Mouse (Mus musculus): ENCODE data around the gene Cds1.

Gene Cds1

DNA sequence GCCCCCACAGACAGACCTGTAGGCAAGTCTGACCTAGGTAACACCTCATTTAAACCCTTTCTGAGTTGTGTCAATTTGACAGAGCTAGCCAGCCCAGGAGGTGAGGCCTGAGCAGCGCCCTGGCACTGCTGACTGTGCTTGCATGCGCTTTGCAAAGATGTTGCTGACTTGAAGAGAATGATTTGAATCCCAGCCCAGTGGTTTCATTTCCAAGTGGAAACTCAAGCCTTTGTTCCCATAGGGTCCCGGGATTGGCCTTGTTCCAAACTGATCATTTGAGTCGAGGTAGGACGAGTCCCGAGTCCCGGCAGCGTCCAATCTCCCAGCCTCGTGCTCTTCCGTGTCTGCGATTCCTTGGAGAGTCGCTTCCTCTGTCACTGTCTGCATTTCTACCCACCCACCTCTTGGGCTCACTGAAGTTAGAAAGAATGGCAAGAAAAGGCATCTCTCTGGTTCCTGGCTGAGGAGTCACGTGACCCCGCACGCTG, 14.5 kb downstream of the Cds1 start:
- DNase-seq = no peak

DNA sequence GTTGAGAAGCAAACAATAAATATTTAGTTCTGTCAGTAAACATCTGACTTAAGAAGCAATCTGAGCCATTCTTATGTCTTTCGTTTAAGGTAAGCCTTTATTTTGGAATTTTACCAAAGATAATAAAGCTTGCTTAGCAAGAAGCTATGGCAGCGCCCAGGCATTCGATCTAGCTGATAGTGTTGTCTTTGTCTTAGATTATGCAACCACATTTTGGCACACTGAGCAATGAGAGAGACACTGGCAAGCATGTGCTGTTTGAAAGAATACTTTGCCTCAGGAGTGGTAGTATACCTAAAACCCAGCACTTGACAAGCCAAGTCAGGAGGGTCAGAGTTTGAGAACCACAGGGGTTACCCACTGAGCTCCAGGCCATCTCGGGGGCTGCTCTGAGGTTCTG, 16.0 kb downstream of the Cds1 start:
- no peak for DNase-seq

DNA sequence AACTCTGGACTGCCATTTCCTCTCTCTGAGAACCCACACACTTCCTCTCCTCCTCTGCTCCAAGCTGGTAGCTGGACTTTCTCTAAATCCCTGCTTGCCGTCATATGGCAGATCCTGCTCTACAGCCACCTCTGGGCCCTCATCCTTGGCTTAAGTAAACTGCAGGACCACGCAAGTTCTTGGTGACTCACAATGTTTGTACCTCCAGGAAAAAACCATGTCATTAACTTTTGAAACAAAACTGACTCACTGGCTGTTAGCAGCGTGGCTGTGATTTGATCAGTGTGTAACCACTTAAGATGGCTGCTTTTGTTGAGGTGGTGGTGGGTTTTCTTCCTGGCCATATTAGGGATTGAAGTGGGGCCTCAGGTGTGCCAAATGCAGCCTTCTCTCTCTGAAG, 19.4 kb downstream of the Cds1 start:
- no peak for DNase-seq

DNA sequence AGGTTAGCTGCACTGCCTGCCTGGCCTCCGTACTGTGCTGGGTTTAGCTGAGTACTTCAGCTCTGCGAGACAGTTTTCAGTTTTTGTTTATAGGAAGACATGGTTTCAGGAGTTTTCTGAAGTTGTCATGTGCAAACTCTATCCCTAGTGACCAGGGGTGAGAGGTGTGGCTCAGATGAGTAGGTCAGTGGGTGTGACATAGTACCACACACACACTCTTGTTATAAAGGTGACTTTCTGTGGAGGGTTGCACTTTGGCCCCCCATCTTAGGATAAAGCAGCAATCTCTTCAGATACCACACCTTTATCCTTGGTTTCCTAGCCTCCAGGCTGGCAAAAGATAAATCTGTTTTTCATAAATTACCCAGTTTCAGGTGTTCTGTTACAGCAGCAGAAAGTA, 19.9 kb downstream of the Cds1 start:
- no peak for DNase-seq

DNA sequence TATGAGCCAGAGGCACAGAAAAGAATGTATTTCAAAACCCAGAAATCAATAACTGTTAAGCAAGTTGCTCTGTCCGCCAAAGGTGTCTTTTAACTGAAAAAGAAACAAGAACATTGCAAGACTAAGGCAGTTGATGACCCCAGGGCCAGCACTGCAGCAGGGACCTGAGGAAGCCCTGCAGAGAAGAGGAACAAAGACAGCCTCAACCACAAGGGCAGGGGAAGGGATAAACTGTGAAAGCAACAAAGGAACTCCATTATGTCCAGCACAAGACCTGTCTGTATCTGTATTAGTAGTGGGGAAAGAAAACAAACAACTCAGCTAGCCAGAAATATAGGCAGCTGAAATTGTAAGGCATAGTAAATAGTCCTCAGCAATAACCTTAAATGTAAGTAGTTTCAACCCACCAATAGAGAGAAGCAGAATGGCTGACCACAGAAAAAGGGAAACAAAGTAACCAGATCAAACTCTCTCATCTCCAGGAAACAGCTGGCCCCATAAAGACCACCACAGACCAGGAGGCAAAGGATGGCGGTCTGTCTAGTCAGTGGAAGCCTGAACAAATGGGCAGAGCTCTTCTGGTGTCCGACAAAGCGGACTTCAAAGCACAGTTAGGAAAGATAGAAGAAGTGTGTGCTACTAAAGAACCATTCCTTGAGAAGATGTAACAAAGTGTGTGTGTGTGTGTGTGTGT, 21.1 kb downstream of the Cds1 start:
- DNase-seq = no peak

DNA sequence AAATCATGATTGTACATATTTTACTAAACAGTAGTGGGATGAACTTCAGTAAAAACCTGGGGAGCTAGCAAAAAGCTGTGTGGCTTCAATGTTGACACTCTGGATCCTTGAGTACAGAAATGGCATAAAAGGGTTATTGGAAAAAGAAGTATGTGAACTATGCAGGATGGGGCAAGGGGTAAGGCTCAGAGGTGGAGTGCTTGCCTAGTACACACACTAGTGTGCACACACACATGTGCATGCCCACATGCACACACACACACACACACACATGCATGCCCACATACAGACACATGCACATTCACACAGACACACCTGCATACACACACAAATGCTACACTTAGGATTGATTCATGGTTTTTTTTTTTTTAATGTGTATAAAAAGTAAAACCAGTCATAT, 24.8 kb downstream of the Cds1 start:
- DNase-seq = no peak

DNA sequence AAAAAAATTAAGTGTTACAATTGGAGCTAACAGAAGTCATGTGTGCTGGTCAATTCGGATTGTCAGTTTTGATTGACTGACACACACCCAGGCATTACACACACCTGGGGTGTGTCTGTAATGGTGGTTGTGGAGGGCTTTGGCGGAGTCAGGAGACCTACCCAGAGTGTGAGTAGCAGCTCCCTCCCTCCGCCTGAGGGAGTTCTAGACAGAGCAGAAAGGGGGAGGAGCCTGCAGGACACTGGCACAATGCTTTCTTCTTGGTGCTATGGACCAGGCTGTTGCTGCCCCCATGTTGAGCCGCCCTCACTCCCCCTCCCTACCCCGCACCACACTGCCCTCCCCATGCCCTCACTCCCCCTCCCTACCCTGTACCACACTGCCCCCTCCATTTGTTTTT, 25.6 kb downstream of the Cds1 start:
- DNase-seq = no peak

DNA sequence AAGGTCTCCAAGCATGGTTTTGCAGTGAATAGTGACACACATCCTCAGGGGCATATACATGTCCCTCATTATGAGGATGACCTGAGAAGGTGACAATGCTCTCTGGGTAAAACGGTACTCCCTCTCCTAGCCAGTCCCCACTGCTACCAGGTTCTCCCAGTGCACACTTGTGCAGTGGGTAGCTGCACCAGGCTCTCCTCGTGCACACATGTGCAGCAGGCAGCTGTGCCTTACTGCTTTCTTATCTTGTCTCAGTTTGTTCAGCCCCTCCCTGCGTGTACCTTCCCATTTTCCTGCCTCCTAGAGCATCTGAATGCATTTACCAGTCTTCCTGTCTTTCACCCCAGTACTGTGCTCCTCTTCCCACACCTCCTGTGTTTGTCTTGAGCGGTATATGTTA, 27.7 kb downstream of the Cds1 start:
- DNase-seq = no peak

DNA sequence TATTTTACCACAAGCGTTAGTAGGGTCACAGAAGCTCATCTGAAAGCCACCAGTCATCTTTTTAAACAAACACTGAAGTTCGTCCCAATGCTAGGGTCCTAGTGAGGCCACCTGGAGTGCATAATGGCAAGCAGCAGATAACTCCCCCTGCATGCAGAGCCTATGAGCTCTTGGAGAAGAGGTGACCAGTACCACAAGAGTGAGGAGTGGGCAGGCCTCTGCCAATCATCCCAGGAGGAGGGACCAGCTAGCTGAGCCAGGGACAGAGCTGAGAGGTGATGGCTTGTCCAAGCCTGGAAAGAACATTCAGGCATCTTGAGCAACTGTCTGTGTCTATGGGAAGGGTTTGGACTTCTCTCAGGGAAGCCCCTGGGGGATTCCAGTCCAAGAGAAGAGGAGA, 37.0 kb downstream of the Cds1 start:
- DNase-seq = no peak

DNA sequence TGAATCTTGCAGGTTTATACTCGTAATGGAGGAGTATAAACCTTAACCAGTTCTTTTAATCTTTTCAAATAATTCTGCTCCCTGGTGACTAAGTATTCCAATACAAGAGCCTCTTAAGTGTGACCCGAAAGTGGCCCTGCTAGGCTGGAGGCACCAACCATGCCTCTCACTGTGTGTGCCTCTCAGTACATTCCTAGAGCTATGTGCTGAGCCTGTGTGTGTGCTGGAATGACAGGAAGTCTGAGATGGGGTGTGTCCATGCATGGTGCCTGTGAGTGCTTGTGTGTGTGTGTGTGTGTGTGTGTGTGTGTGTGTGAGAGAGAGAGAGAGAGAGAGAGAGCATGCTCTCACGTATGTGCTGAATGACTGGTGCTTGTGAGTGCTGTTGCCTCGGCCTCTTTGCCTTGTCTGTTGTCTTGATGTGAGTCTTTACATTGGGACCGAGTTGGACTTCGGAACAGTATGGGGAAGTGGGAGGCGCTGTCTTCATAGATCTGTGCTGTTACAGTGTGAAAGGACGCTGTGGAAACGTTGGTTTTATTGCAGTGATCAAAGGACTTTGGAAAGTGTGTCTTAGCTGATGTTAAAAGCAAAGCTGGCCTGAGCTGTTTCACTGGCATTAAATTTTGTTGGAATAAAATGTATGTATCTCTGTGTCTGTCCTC, 37.6 kb downstream of the Cds1 start:
- DNase-seq = no peak

DNA sequence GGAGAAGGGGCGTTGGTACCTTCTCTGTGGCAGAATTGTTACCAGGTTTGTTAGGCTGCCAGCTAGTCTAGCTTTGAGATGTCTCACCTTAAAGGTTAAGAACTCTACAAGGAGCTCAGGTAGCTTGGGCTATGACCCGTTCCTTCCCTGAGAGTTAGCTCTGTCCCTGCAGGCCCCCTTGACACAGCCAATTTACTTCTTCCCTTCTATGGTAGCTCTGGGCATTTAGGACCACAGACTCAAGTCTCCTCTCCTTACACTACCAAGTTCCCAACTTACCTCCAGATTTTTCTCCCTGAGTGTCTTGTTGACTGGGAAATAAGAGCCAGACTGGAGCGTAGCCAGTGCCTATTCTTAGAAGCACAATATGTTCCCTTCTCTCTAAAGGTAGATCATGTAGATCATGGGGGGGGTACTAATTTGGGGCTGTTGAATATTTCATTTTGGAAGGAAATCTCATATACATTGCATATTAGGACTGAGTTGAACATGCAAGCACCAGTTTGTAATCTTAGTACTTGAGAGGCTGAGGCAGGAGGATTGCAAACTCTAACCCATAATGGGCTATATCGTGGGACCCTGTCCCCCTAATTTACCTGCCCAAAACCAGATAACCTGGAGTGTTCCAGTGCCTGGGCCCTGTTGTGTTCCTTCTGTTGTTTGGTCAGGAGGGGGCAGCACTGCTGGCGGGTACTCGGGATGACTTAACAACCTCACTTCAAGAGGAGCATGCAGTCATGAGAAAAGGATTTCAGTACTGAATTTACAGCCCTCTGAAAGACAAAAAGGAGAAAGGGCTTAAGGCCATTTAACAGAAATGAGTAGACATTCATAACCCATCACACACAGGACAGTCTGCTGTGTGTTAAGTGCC, 46.6 kb downstream of the Cds1 start:
- DNase-seq = no peak

DNA sequence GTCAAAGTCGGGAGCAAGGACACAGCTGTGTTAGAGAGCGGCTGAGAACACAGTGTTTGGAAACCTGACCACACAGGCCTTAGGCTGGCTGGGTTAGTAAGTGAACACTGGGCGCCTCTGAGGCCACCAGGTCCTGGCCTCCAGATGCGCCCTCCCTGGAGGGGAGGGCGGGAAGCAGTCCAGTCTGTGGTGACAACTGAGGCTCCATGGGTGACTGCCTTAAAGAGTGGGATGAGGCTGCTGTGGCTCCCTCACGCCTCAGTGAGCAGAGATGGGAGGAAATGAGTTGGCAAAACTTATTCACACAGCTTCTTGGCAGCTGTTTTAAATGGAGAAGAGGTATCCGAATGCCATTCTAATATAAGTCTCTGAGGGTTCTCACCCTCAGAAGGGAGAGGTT, 51.9 kb downstream of the Cds1 start:
- DNase-seq = no peak

DNA sequence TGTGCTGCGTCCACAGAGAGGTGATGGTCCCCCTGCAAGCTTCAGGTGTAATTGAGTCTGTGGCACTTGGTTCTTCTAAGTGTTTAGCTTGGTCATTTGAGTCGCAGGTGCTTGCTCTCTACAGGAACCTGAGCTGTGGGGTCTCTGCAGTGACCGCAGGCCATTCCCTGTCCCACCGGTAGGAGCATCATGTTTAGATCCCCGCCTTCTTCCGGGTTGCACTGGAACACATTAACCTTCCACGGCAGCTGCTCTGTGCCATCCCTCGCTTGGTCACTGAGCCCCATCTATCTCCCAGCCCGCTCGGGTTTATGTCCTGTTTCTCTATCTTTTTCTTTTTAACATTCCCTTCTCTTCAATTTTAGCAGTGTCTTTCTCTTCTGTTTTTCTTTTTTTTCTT, 54.3 kb downstream of the Cds1 start:
- DNase-seq = no peak

DNA sequence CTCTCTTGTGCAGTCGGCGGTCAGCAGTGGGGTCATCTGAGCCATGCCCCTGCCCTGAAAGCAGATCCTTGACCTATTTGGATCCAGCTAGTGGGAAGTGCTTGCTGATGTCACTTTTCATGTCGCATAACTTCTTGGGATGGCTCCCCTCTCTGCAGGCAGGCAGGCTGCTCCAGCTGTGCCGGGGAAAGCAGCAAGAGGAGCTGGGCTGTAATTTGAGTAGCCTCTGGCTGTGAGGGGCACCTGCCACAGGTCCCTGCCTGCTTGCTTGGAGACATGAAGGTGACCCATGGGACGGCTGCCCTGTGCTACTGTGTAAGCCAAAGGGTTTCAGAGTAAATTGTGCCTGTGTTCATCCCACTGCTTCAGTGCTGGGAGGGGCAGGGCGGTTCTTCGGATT, 54.9 kb downstream of the Cds1 start:
- DNase-seq = no peak

DNA sequence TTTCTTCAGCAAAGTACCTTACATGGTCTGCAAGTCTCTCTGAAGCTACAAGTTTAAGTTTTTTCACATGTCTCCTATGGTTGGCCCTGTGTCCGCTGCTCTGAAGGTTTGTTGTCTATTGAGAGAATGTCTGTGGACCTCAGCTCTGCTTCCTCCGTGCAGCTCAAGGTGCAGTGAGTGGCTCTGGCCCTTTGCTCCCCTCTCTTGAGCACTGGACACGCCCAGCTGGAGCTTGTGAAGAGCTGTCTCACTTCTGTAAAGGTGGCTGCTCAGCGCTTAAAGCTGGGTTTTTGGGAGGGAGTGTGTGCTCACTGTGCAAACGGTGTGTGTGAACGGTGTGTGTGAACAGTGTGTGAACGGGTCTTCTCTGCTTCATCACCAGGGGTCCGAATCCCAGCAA, 56.1 kb downstream of the Cds1 start:
- no peak for DNase-seq

DNA sequence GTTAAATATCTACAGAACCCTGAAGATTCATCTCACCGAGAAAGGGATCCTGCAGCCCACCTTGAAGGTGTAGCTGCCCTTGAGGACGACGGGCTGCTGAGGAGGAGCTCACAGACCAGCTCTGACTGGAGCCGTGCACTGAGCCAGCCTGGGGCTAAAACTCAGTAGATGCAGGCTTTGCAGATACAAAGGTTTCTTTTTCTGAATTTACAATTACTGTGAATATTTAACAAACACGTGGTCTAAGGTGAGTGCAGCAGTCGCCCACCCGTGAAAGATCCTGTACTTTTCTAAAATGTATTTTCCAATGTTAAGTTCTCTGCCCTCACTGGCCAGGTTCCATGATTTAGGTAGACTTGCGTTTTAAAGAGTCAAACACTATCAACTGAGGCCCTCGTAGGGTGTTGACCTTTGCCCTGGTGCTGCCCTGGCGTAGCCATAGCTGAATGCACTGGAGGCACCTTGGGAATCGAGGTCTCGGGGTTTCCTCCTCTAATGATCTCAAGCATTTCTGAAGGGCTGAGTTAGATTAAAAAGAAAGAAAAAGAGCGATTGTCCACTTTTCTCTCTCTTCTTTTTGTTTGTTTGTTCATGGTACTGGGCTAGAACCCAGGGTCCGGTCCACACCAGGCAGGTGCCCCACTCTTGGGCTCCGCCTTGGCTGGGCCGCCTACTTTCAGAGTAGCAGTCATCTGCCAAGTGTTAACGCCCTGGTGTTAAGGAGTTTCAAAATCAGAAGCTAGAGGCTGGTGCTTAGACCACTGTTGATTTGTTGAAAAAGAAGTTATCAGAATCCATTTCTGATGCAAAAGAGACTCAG, 56.8 kb downstream of the Cds1 start:
- DNase-seq = no peak

DNA sequence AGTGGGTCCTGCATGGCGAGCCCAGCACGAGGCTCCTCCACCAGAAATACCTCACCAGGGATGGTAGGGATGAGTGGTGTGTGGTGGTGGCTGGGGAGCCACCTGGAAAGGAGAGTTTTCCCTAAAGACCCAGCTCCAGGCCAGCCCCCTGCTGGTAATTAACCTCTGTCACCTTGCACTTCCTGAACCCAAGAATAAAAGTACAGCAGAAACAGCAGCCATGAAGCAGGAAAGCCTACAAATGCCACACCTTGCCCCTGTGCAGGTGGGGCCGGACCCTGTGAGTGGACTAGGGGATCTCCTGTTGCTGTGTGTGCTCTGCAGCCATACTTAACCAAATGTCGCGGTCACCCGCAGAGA, 57.4 kb downstream of the Cds1 start:
- no peak for DNase-seq

DNA sequence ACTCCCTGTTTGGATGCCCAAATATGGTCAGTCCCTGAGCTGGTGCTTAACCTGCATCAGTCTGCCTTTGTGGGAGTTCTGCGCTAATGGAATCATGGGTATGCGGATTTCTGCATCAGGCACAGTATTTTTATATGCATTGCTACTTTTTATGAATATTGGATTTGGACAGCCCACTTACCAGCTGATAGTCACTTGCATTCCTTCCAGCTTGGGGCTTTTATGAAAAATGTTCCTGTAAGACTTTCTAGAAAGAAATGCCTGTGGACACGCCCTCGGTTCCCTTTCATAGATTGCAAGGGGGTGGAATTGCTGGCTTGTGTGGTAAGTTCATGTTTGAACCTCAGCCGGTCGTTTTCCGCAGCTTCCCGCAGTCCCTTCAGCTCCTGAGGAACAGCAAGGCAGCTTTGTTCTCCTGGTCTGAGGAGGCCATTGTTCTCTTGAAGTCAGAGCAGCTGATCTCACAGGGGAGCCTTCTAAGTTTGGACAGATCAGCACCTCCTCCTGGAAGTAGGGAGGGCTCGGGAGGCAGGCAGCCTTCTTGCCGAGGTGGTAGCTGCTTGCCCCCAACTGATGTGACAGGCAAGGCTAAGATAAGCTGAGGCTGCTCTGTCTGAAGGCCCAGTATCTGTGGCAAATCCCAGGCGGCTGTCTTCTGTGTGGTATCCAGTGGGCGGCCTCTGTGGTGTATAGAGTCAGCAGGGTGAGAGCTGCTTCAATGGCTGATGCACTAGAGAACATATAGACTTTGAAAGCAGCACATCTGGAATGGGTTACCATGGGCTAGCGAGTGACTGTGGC, 60.4 kb downstream of the Cds1 start:
- no peak for DNase-seq

DNA sequence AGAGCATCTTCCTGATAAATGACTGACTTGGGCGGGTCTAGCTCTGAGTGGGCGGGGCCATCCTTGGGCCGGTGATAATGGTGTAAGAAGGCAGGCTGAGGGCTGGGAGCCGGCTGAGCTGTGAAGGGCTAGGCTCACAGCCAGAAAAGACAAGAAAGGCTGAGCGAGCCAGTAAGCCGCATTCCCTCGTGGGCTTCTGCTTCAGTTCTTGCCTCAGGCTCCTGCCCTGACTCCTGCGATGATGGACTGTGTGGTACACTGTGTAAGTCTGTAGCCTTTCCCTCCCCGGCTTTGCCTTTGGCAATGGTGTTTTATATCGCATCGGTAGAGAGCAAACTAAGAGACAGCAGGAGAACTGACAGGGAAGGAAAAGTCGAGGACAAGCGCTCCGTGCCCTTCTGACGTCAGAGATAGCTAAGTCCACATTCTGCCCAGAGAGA, 61.6 kb downstream of the Cds1 start:
- peak; percentile 13 for DNase-seq

DNA sequence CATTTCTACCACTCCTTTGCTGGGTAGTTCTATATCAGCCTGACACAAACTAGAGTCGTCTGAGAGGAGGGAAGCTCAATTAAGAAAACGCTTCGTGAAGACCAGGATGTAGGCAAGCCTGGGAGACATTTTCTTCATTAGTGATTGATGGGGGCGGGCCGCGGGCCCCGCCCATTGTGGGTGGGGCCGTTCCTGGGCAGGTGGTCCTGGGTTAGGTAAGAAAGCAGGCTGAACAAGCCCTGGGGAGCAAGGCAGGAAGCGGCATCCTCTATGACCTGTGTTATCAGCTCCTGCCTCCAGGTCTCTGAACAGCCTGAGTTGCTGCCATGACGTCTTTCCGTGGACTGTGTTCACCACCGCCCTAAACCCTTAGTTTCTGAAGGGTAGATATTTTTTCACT, 62.5 kb downstream of the Cds1 start:
- DNase-seq = no peak

DNA sequence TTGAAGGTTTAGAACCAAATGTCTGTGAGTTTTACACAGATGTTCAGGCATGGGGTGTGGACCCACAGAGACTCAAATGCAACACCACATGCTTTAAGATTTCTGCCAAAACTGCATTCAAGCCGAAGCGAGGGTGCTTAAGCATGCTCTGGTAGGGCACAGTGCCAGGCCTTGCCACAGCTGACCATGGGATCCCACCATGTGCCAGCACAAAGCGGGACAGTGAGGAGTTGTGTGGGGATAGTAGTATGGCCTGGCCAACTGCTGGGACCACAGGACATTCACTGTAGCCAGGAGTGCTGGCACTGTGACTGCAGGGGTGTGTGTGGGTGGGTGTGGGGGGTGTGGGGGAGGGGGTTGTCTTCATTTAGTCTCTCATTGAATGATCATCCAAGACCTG, 64.0 kb downstream of the Cds1 start:
- DNase-seq = no peak

DNA sequence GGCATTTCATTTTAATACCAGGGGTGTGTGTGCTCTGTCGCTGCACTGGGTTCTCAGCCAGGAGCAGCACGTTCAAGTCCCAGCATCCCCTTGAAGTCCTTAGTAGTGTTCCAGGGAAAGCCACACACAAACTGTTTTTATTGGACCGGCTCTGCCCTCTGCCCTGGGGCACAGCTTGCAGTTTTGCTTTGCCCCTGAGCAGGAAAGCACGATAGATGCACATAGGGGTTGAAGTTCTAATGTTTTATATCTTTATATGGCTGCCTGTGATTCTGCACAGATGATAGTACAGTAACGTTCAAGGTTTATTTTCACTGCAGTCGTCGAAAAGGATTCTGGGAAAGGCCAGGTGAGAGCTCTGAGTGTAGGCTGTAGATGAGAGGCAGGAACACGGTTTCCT, 65.2 kb downstream of the Cds1 start:
- DNase-seq = no peak
